Mouse (Mus musculus): ENCODE measurements around the gene Susd1. TPM values are rescaled to one million over a fixed set of nuclear protein-coding genes. Genes with fewer than 3 reads are reported as not detected.

The Susd1 gene
- total RNA-seq, 2 experiments from 2014 or later: 9.9 to 10.3 TPM

DNA sequence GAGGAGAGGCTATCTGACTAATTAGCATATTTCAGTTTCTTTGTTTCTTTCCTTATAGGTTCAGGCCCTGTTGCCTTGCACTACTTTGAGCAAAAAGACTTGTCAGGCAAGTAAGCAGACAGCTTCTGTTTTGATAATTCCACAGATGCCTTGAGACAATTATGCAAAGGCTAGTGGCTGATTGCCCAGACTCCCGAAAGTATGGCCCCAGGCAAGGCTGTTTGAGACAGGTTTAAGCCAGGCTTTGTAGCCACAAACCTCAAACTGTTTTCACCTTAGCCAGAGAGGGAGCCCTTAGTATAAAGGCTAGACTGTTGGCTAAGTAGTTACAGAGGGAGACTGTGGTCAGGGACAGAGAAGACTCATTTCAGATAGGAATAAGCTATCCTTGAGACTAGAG is 165.1 kb downstream of the Susd1 start:
- DNase-seq (ENCODE audit: low spot score in 2 of 2): no peak
- no peak for TF ChIP-seq CTCF (conservative IDR thresholded peaks at IDR 0.05)
- no peak overlapping the region for H3K27ac ChIP-seq
- no peak overlapping the region for H3K4me3 ChIP-seq

DNA sequence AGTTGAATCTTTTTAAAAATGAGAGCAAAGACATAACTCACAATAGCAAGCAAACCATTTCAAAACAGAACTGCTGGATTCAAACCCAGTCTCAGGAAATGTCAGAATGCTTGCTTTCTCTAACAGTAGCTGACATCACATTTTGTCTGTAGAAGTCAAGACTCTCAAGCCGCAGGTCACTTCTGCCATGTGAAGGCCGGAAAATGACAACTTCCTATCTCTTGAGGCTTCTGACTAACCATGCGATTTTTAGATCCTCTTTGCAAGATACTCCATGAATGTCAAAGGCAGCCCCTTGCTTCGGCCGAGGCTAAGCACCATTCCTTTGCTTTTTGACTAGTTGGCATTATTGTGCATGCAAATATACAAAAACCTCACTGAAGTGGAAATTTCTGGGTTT is 172.8 kb downstream of the Susd1 start:
- no peak for DNase-seq (ENCODE audit: low spot score in 2 of 2)
- TF ChIP-seq CTCF (conservative IDR thresholded peaks at IDR 0.05): no peak
- Histone ChIP-seq H3K4me3 (no peak overlapping the region), H3K27ac (no peak overlapping the region)

DNA sequence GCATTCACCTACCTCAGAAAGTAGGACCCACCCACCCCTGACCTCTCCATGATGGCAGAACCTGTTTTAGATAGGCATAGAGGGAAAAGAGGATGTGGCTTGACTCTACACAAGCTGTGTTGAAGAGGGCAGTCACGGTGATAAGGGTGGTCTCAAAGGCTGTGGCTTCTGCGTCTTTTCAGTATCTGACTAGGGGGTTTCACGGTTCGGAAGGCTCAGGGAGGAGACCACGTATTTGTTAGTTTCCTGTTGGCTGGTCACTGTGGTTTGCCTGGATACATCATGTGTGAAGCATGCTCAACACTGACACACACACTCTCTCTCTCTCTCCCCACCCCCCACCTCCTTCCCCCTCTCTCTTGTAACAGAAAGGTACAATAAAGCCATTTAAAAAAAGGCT is 173.3 kb downstream of the Susd1 start:
- no peak overlapping the region for H3K27ac ChIP-seq
- TF ChIP-seq CTCF (conservative IDR thresholded peaks at IDR 0.05): no peak
- no peak for DNase-seq (ENCODE audit: low spot score in 2 of 2)
- no peak overlapping the region for H3K4me3 ChIP-seq

Other genes starting within 250 kb of the Susd1 start
- gene Ugcg, start 249.4 kb downstream of the Susd1 start, total RNA-seq (2021): 10 to 100 TPM; 67.1 to 68.0 TPM
- gene Ptbp3, start 110.7 kb upstream of the Susd1 start, total RNA-seq (2021): 10 to 100 TPM; 35.6 to 44.3 TPM
- 10 to 100 TPM; 25.3 to 26.6 TPM for gene Hsdl2, start 142.9 kb upstream of the Susd1 start, total RNA-seq (2021)
- 10 to 100 TPM; 12.8 to 13.6 TPM for gene E130308A19Rik, start 187.6 kb upstream of the Susd1 start, total RNA-seq (2021)

Data from layer of hippocampus, adult 2 months (tissue).